Comparison of ENCODE assay signal across 8 mouse cellular contexts in the genomic region with DNA sequence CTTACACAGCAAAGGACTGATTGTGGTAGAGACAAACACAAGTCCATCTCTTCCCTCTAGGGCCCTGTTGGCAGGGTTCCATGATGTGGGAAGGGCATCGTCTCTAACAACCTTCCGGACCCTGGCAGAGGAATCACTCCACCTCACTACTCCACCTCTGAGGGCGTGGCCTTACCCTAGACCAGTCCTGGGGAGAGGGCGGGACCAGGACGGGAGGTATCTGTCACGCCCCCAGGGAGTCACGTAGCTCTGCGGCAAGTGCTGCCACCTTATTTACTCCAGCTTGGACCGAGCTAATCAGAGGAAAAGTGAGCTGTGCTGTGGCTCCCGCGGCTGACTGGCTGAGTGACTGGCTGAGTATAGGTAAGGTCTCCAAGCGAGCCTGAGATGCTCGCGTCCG. TPM values are rescaled to one million over a fixed set of nuclear protein-coding genes. Genes with fewer than 3 reads are reported as not detected.
DNase-seq lines count a peak whose midpoint lies in the region; ATAC-seq and TF ChIP-seq lines count a peak whose summit lies in the region.

A gene (plus strand): TSS at position 109 of the 400 bp plus-strand sequence.

- H3K27me3 ChIP-seq in heart, embryonic 13.5 days (replicated peaks) = no peaks in the 10 kb centered on the region
- no peaks in the 10 kb centered on the region for H3K27me3 ChIP-seq in liver, embryonic 13.5 days
- H3K27me3 ChIP-seq in stomach, postnatal 0 days (ENCODE audit: control insufficient read depth, insufficient read depth, low read length) = no peaks in the 10 kb centered on the region

- peak; percentile 92 for ATAC-seq in heart, embryonic 13.5 days (ENCODE audit: extremely low read depth, insufficient number of reproducible peaks, low FRiP score, low TSS enrichment)
- peak; percentile 99 for ATAC-seq in liver, embryonic 13.5 days (ENCODE audit: low read depth)
- ATAC-seq in stomach, postnatal 0 days (ENCODE audit: low FRiP score, low TSS enrichment) = peak; percentile 97

- WGBS in bone marrow, adult 2 months = 6% methylated on average over 15 of the region's 15 CpGs
- 3% methylated on average over 15 of the region's 15 CpGs for WGBS in heart, embryonic 13.5 days
- 7% methylated on average over 15 of the region's 15 CpGs for WGBS in liver, embryonic 13.5 days (ENCODE audit: insufficient replicate concordance)
- 9% methylated on average over 15 of the region's 15 CpGs for WGBS in stomach, postnatal 0 days

- H3K4me1 ChIP-seq in bone marrow, adult 2 months (ENCODE audit: control insufficient read depth, insufficient read depth, low read length) = peaks cover 4% of the 10 kb centered on the region; the same call in 1 of the 2 replicates
- H3K4me1 ChIP-seq in embryonic fibroblast, embryonic 13.5 days (ENCODE audit: control insufficient read depth, insufficient read depth, low read length) = no peaks in the 10 kb centered on the region
- H3K4me1 ChIP-seq in heart, embryonic 13.5 days = peaks cover 27% of the 10 kb centered on the region
- peaks cover 17% of the 10 kb centered on the region for H3K4me1 ChIP-seq in liver, embryonic 13.5 days (replicated peaks)
- H3K4me1 ChIP-seq in stomach, postnatal 0 days (replicated peaks; ENCODE audit: control insufficient read depth, insufficient read depth) = no peaks in the 10 kb centered on the region

- H3K9me3 ChIP-seq in heart, embryonic 13.5 days = no peaks in the 10 kb centered on the region
- no peaks in the 10 kb centered on the region for H3K9me3 ChIP-seq in liver, embryonic 13.5 days (replicated peaks)
- no peaks in the 10 kb centered on the region for H3K9me3 ChIP-seq in stomach, postnatal 0 days (ENCODE audit: control insufficient read depth, low read length)

- H3K4me3 ChIP-seq in bone marrow, adult 2 months (replicated peaks; ENCODE audit: control insufficient read depth, low read depth, low read length) = peak within 1 kb of the TSS; percentile 15
- H3K4me3 ChIP-seq in embryonic fibroblast, embryonic 13.5 days (ENCODE audit: insufficient read depth, low read length) = no peak within 1 kb of the TSS
- H3K4me3 ChIP-seq in heart, embryonic 13.5 days = peak within 1 kb of the TSS; percentile 38
- no peak within 1 kb of the TSS for H3K4me3 ChIP-seq in liver, embryonic 13.5 days (replicated peaks)
- H3K4me3 ChIP-seq in stomach, postnatal 0 days (ENCODE audit: low read depth, low read length) = peak within 1 kb of the TSS; percentile 17; the same call in 1 of the 2 replicates

- peak; percentile 90 for DNase-seq in CD4-positive helper T cell, adult 2 months (ENCODE audit: low read depth, low spot score)
- peak; percentile 90 for DNase-seq in kidney, postnatal 10 days
- peak; percentile 85 for DNase-seq in liver, embryonic 13.5 days
- DNase-seq in neural tube, embryonic 10.5 days (ENCODE audit: extremely low spot score, low spot score) = peak; percentile 33
- peak; percentile 95 for DNase-seq in stomach, postnatal 0 days (ENCODE audit: low spot score)

- no peak within 1 kb of the TSS for H3K27ac ChIP-seq in bone marrow, adult 2 months (ENCODE audit: control insufficient read depth, insufficient read depth, low read depth, low read length, poor library complexity)
- no peak within 1 kb of the TSS for H3K27ac ChIP-seq in embryonic fibroblast, embryonic 13.5 days (ENCODE audit: insufficient read depth, low read length)
- H3K27ac ChIP-seq in heart, embryonic 13.5 days (replicated peaks) = peak within 1 kb of the TSS; percentile 65
- peak within 1 kb of the TSS; percentile 31; the same call in 1 of the 2 replicates for H3K27ac ChIP-seq in liver, embryonic 13.5 days
- 0 out of 2 replicates have a peak within 1 kb of the TSS, but pooled peaks have one; percentile 24 for H3K27ac ChIP-seq in stomach, postnatal 0 days (replicated peaks)

- H3K4me2 ChIP-seq in heart, embryonic 13.5 days = peak within 1 kb of the TSS; percentile 62
- peak within 1 kb of the TSS; percentile 45 for H3K4me2 ChIP-seq in liver, embryonic 13.5 days
- H3K4me2 ChIP-seq in stomach, postnatal 0 days (replicated peaks; ENCODE audit: low read depth) = peak within 1 kb of the TSS; percentile 45

- peaks cover 44% of the 10 kb centered on the region for H3K36me3 ChIP-seq in heart, embryonic 13.5 days
- peaks cover 48% of the 10 kb centered on the region for H3K36me3 ChIP-seq in liver, embryonic 13.5 days
- no peaks in the 10 kb centered on the region for H3K36me3 ChIP-seq in stomach, postnatal 0 days (ENCODE audit: control insufficient read depth, insufficient read depth, low read length)

- H3K9ac ChIP-seq in heart, embryonic 13.5 days = peak within 1 kb of the TSS; percentile 69
- peak within 1 kb of the TSS; percentile 36; the same call in 1 of the 2 replicates for H3K9ac ChIP-seq in liver, embryonic 13.5 days
- H3K9ac ChIP-seq in stomach, postnatal 0 days (ENCODE audit: low read length) = no peak within 1 kb of the TSS

- TF ChIP-seq POLR2A in bone marrow, adult 2 months (IDR thresholded peaks at IDR 0.05; ENCODE audit: borderline replicate concordance, control insufficient read depth, low read depth, low read length) = no peak
- TF ChIP-seq POLR2A in embryonic fibroblast, embryonic 13.5 days (IDR thresholded peaks at IDR 0.05; ENCODE audit: low read depth, low read length) = peak; percentile 18; the same call in 1 of the 2 replicates

- TF ChIP-seq CTCF in bone marrow, adult 2 months (IDR thresholded peaks at IDR 0.05; ENCODE audit: control insufficient read depth, insufficient read depth, low read length) = no peak
- TF ChIP-seq CTCF in embryonic fibroblast, embryonic 13.5 days (IDR thresholded peaks at IDR 0.05; ENCODE audit: borderline replicate concordance, insufficient read depth, low read length) = no peak
- TF ChIP-seq CTCF in stomach, postnatal 0 days (IDR thresholded peaks at IDR 0.05; ENCODE audit: low read depth) = peak; percentile 13; the same call in 1 of the 2 replicates

- no peak for TF ChIP-seq EP300 in stomach, postnatal 0 days (optimal IDR thresholded peaks at IDR 0.05)

RNA-seq across cellular contexts. Expression of the gene that starts here (rescaled TPM):
- 2.9 and 8.4 TPM in 2 replicates for polyA plus RNA-seq in bone marrow, adult 2 months (2011; ENCODE audit: insufficient read depth, insufficient read length, low replicate concordance, missing spikeins)
- 2.8 and 5.3 TPM in 2 replicates for polyA plus RNA-seq in embryonic fibroblast, embryonic 13.5 days (2011; ENCODE audit: insufficient read length, low read depth, missing spikeins)
- 22.1 and 22.5 TPM in 2 replicates for polyA plus RNA-seq in heart, embryonic 13.5 days (2015; fragmentation: Nextera tagmentation; extraction: Ambion mirVana)
- polyA plus RNA-seq in liver, embryonic 13.5 days (2015; fragmentation: Nextera tagmentation; extraction: Ambion mirVana) = 4.9 and 5.2 TPM in 2 replicates
- polyA plus RNA-seq in stomach, postnatal 0 days (2015; fragmentation: Nextera tagmentation; extraction: Ambion mirVana) = 15.0 and 17.1 TPM in 2 replicates

Comparison
In these comparisons a context has a peak if more than half of its experiments do, and no peak if none do; other contexts are left out.
1. DNase-seq: peak in every context shown above with its lines; median percentile 95 in stomach, postnatal 0 days; 90 in CD4-positive helper T cell, adult 2 months; 90 in kidney, postnatal 10 days; 85 in liver, embryonic 13.5 days; 33 in neural tube, embryonic 10.5 days.
2. H3K27ac ChIP-seq: peak in heart, embryonic 13.5 days (single experiment), liver, embryonic 13.5 days (single experiment) and stomach, postnatal 0 days (single experiment); none in bone marrow, adult 2 months (single experiment) and embryonic fibroblast, embryonic 13.5 days (single experiment).
3. H3K4me3 ChIP-seq: peak in bone marrow, adult 2 months (single experiment), heart, embryonic 13.5 days (single experiment) and stomach, postnatal 0 days (single experiment); none in embryonic fibroblast, embryonic 13.5 days (single experiment) and liver, embryonic 13.5 days (single experiment).
4. Peak in every context shown above with its lines, with median percentiles within 50 percentile points of each other: ATAC-seq and H3K4me2 ChIP-seq.